Mouse (Mus musculus) c-Kit-positive CD71-negative TER-119-negative erythroid progenitor cells, embryonic 14.5 days (primary cell): ENCODE measurements around the gene Drosha.

Source experiments
- DNase-seq: peaks from one replicate; pipeline ENCODE4 v3.0.0-alpha.2; 2013; ENCODE audit warnings: low read depth

Gene Drosha

GRCm38 (mm10) chr15:12832599-12832998, 8.0 kb downstream of the Drosha start:
- DNase-seq: no peak

GRCm38 (mm10) chr15:12833385-12833784, 8.8 kb downstream of the Drosha start:
- DNase-seq: no peak

- DNase-seq: no peak
Observed at GRCm38 (mm10) chr15:12834231-12834630, 9.6 kb downstream of the Drosha start.

GRCm38 (mm10) chr15:12840737-12841136, 16.1 kb downstream of the Drosha start:
- DNase-seq: no peak

- no peak for DNase-seq
Observed at GRCm38 (mm10) chr15:12842833-12843232, 18.2 kb downstream of the Drosha start.

GRCm38 (mm10) chr15:12848196-12848975, 23.8 kb downstream of the Drosha start:
- DNase-seq: no peak

- no peak for DNase-seq
Observed at GRCm38 (mm10) chr15:12849373-12849772, 24.8 kb downstream of the Drosha start.

GRCm38 (mm10) chr15:12853471-12853870, 28.9 kb downstream of the Drosha start:
- no peak for DNase-seq

GRCm38 (mm10) chr15:12856780-12857179, 32.2 kb downstream of the Drosha start:
- DNase-seq: no peak

GRCm38 (mm10) chr15:12857840-12858516, 33.4 kb downstream of the Drosha start:
- peak; percentile 23 for DNase-seq

GRCm38 (mm10) chr15:12858645-12859044, 34.0 kb downstream of the Drosha start:
- no peak for DNase-seq

- DNase-seq: no peak
Observed at GRCm38 (mm10) chr15:12862061-12862460, 37.4 kb downstream of the Drosha start.

- no peak for DNase-seq
Observed at GRCm38 (mm10) chr15:12863669-12864068, 39.1 kb downstream of the Drosha start.

GRCm38 (mm10) chr15:12865595-12866314, 41.1 kb downstream of the Drosha start:
- peak; percentile 9 for DNase-seq

- DNase-seq: no peak
Observed at GRCm38 (mm10) chr15:12867269-12867668, 42.7 kb downstream of the Drosha start.

- DNase-seq: no peak
Observed at GRCm38 (mm10) chr15:12875442-12876176, 51.0 kb downstream of the Drosha start.

GRCm38 (mm10) chr15:12876266-12876665, 51.7 kb downstream of the Drosha start:
- no peak for DNase-seq

GRCm38 (mm10) chr15:12876881-12877280, 52.3 kb downstream of the Drosha start:
- no peak for DNase-seq

GRCm38 (mm10) chr15:12877934-12878333, 53.3 kb downstream of the Drosha start:
- no peak for DNase-seq

GRCm38 (mm10) chr15:12878581-12878980, 54.0 kb downstream of the Drosha start:
- no peak for DNase-seq

GRCm38 (mm10) chr15:12879937-12880336, 55.3 kb downstream of the Drosha start:
- no peak for DNase-seq

GRCm38 (mm10) chr15:12884855-12885254, 60.2 kb downstream of the Drosha start:
- DNase-seq: no peak
